Mouse (Mus musculus): ENCODE results near the gene Ezr. TPM values are rescaled to one million over a fixed set of nuclear protein-coding genes. Genes with fewer than 3 reads are reported as not detected.

Gene Ezr
- total and polyA plus RNA-seq, 2 experiments from 2014 or later, result 44.7 to 62.4 TPM

GRCm38 (mm10) chr17:6782033-6782526 lies 504 bp downstream of the Ezr start:
- Histone ChIP-seq H3K4me3 (ENCODE audit: low read length) (peak overlapping the region; percentile 72), H3K9me3 (ENCODE audit: low read length) (no peaks in the 10 kb centered on the region), H3K9ac (replicated peaks; ENCODE audit: low read length) (peak overlapping the region; percentile 63), H3K36me3 (ENCODE audit: insufficient read depth, low read length) (no peaks in the 10 kb centered on the region), H3K27me3 (ENCODE audit: insufficient read depth, low read length) (no peaks in the 10 kb centered on the region), H3K4me1 (ENCODE audit: insufficient read depth, low read length) (peaks cover 14% of the 10 kb centered on the region; the same call in 1 of the 2 replicates), H3K27ac (peak overlapping the region; percentile 79), H3K4me2 (ENCODE audit: low read depth, low read length) (peak overlapping the region; percentile 97)
- under 1% methylated on average over 21 of the region's 21 CpGs for WGBS
- TF ChIP-seq CTCF (IDR thresholded peaks at IDR 0.05; ENCODE audit: low read depth), result no peak
- DNase-seq (ENCODE audit: low spot score) (no peak), ATAC-seq (no peak)

GRCm38 (mm10) chr17:6781273-6781672 lies 1.3 kb downstream of the Ezr start:
- H3K27ac ChIP-seq, result no peak overlapping the region
- H3K9ac ChIP-seq (replicated peaks; ENCODE audit: low read length), result no peak overlapping the region
- ATAC-seq (no peak), DNase-seq (ENCODE audit: low spot score) (no peak)
- H3K9me3 ChIP-seq (ENCODE audit: low read length), result no peaks in the 10 kb centered on the region
- peaks cover 14% of the 10 kb centered on the region; the same call in 1 of the 2 replicates for H3K4me1 ChIP-seq (ENCODE audit: insufficient read depth, low read length)
- peak overlapping the region; percentile 72 for H3K4me3 ChIP-seq (ENCODE audit: low read length)
- no peaks in the 10 kb centered on the region for H3K27me3 ChIP-seq (ENCODE audit: insufficient read depth, low read length)
- H3K4me2 ChIP-seq (ENCODE audit: low read depth, low read length), result peak overlapping the region; percentile 97
- H3K36me3 ChIP-seq (ENCODE audit: insufficient read depth, low read length), result no peaks in the 10 kb centered on the region
- WGBS, result 37% methylated on average over 6 of the region's 6 CpGs
- no peak for TF ChIP-seq CTCF (IDR thresholded peaks at IDR 0.05; ENCODE audit: low read depth)

- 63% methylated on average over 4 of the region's 4 CpGs for WGBS
- no peak for ATAC-seq
Observed at GRCm38 (mm10) chr17:6780521-6781115, 2.0 kb downstream of the Ezr start.

GRCm38 (mm10) chr17:6779632-6780031 lies 3.0 kb downstream of the Ezr start:
- no peak overlapping the region for H3K27ac ChIP-seq
- no peak for DNase-seq (ENCODE audit: low spot score)

More at GRCm38 (mm10) chr17:6780521-6781115, 2.0 kb downstream of the Ezr start:
- peak overlapping the region; percentile 72 for H3K4me3 ChIP-seq (ENCODE audit: low read length)
- no peaks in the 10 kb centered on the region for H3K9me3 ChIP-seq (ENCODE audit: low read length)
- peaks cover 14% of the 10 kb centered on the region; the same call in 1 of the 2 replicates for H3K4me1 ChIP-seq (ENCODE audit: insufficient read depth, low read length)
- no peak for TF ChIP-seq CTCF (IDR thresholded peaks at IDR 0.05; ENCODE audit: low read depth)
- no peak overlapping the region for H3K9ac ChIP-seq (replicated peaks; ENCODE audit: low read length)
- DNase-seq (ENCODE audit: low spot score), result no peak
- no peaks in the 10 kb centered on the region for H3K27me3 ChIP-seq (ENCODE audit: insufficient read depth, low read length)
- H3K36me3 ChIP-seq (ENCODE audit: insufficient read depth, low read length), result no peaks in the 10 kb centered on the region
- peak overlapping the region; percentile 97 for H3K4me2 ChIP-seq (ENCODE audit: low read depth, low read length)
- H3K27ac ChIP-seq, result no peak overlapping the region

GRCm38 (mm10) chr17:6778771-6779509 lies 3.6 kb downstream of the Ezr start:
- Histone ChIP-seq H3K27ac (peak overlapping the region; percentile 55; the same call in 1 of the 2 replicates), H3K9me3 (ENCODE audit: low read length) (no peaks in the 10 kb centered on the region), H3K36me3 (ENCODE audit: insufficient read depth, low read length) (no peaks in the 10 kb centered on the region), H3K4me2 (ENCODE audit: low read depth, low read length) (peak overlapping the region; percentile 97), H3K4me3 (ENCODE audit: low read length) (peak overlapping the region; percentile 26), H3K27me3 (ENCODE audit: insufficient read depth, low read length) (no peaks in the 10 kb centered on the region), H3K4me1 (ENCODE audit: insufficient read depth, low read length) (peaks cover 14% of the 10 kb centered on the region; the same call in 1 of the 2 replicates), H3K9ac (replicated peaks; ENCODE audit: low read length) (peak overlapping the region; percentile 31)
- DNase-seq (ENCODE audit: low spot score), result peak; percentile 54
- ATAC-seq, result peak; percentile 66; the same call in 1 of the 2 replicates
- no peak for TF ChIP-seq CTCF (IDR thresholded peaks at IDR 0.05; ENCODE audit: low read depth)
- 5% methylated on average over 23 of the region's 23 CpGs for WGBS

More at GRCm38 (mm10) chr17:6779632-6780031, 3.0 kb downstream of the Ezr start:
- H3K4me2 ChIP-seq (ENCODE audit: low read depth, low read length), result peak overlapping the region; percentile 97
- peak overlapping the region; percentile 26; the same call in 1 of the 2 replicates for H3K4me3 ChIP-seq (ENCODE audit: low read length)
- WGBS, result 22% methylated on average over 7 of the region's 7 CpGs
- peaks cover 14% of the 10 kb centered on the region; the same call in 1 of the 2 replicates for H3K4me1 ChIP-seq (ENCODE audit: insufficient read depth, low read length)
- H3K36me3 ChIP-seq (ENCODE audit: insufficient read depth, low read length), result no peaks in the 10 kb centered on the region
- no peak for ATAC-seq
- TF ChIP-seq CTCF (IDR thresholded peaks at IDR 0.05; ENCODE audit: low read depth), result no peak
- 0 out of 2 replicates have a peak overlapping the region, but pooled peaks have one; percentile 17 for H3K9ac ChIP-seq (replicated peaks; ENCODE audit: low read length)
- no peaks in the 10 kb centered on the region for H3K9me3 ChIP-seq (ENCODE audit: low read length)
- H3K27me3 ChIP-seq (ENCODE audit: insufficient read depth, low read length), result no peaks in the 10 kb centered on the region

GRCm38 (mm10) chr17:6778332-6778683 lies 4.3 kb downstream of the Ezr start:
- Histone ChIP-seq H3K4me1 (ENCODE audit: insufficient read depth, low read length) (peaks cover 14% of the 10 kb centered on the region; the same call in 1 of the 2 replicates), H3K27ac (peak overlapping the region; percentile 55; the same call in 1 of the 2 replicates), H3K9ac (replicated peaks; ENCODE audit: low read length) (no peak overlapping the region), H3K27me3 (ENCODE audit: insufficient read depth, low read length) (no peaks in the 10 kb centered on the region), H3K9me3 (ENCODE audit: low read length) (no peaks in the 10 kb centered on the region), H3K4me3 (ENCODE audit: low read length) (peak overlapping the region; percentile 26), H3K4me2 (ENCODE audit: low read depth, low read length) (peak overlapping the region; percentile 97), H3K36me3 (ENCODE audit: insufficient read depth, low read length) (no peaks in the 10 kb centered on the region)
- ATAC-seq (no peak), DNase-seq (ENCODE audit: low spot score) (peak; percentile 76)
- WGBS, result 0% methylated on average over 9 of the region's 9 CpGs
- TF ChIP-seq CTCF (IDR thresholded peaks at IDR 0.05; ENCODE audit: low read depth), result peak; percentile 69
